Comparison of ENCODE assay signal across 15 mouse cellular contexts in the genomic region with DNA sequence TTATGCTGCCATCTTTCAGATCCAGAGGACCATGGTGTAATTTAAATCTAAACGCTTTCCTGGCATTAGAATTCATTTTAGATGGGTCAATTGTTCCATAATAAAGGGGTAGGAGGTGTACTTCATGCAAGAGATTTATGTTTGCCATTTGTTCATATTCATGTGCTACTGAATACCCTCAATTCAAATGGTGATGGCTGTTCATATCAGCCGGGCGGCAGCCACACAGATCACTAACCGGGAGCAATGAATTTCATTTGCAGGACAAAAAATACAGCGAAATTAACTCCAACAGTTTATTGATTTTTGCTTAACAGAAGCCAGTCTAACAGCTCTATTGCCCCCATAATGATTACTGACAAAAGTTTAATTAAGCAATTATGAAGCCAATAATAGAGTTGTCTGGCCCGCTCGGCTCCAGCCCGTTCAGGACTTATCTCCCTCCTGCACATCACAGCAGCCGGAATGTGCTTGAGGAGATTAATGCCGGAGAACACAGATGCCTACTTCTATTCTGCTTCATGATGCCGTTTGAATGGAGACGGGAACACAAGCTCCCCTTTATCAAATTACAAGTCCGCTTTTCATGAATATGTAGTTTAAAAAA.
DNase-seq lines count a peak whose midpoint lies in the region; ATAC-seq lines count a peak whose summit lies in the region.
"Had no signal": no experiment of that assay in that cellular context is flagged by ENCODE, and none has a peak within 500 bp of the region (broad histone marks: within the 10 kb centered on the region; RNA-seq: fewer than 3 reads in every experiment).

No protein-coding gene starts in this region.

- no peak overlapping the region for H3K4me3 ChIP-seq in forebrain, embryonic 11.5 days (ENCODE audit: low read depth, low read length)
- no peak overlapping the region for H3K4me3 ChIP-seq in forebrain, embryonic 16.5 days (replicated peaks; ENCODE audit: low read length)
- H3K4me3 ChIP-seq in hindbrain, embryonic 10.5 days, result peak overlapping the region; percentile 29
- H3K4me3 ChIP-seq in midbrain, embryonic 10.5 days, result peak overlapping the region; percentile 24
- H3K4me3 ChIP-seq in neural tube, embryonic 13.5 days, result no peak overlapping the region
- H3K4me3 ChIP-seq: embryonic facial prominence, embryonic 12.5 days; heart, embryonic 15.5 days; layer of hippocampus, adult 2 months; lung, embryonic 15.5 days; megakaryocyte, embryonic 14.5 days had no signal

- H3K36me3 ChIP-seq in forebrain, embryonic 11.5 days (ENCODE audit: control insufficient read depth, insufficient read depth, low read length), result no peaks in the 10 kb centered on the region
- H3K36me3 ChIP-seq in forebrain, embryonic 16.5 days (ENCODE audit: control insufficient read depth, insufficient read depth), result no peaks in the 10 kb centered on the region
- H3K36me3 ChIP-seq in hindbrain, embryonic 10.5 days, result no peaks in the 10 kb centered on the region
- no peaks in the 10 kb centered on the region for H3K36me3 ChIP-seq in midbrain, embryonic 10.5 days
- H3K36me3 ChIP-seq in neural tube, embryonic 13.5 days, result no peaks in the 10 kb centered on the region
- H3K36me3 ChIP-seq: embryonic facial prominence, embryonic 12.5 days; heart, embryonic 15.5 days; lung, embryonic 15.5 days had no signal

- no peak for DNase-seq in forebrain, embryonic 11.5 days (ENCODE audit: low spot score)
- peak; percentile 39 for DNase-seq in hindbrain, embryonic 10.5 days (ENCODE audit: low spot score)
- DNase-seq in midbrain, embryonic 10.5 days (ENCODE audit: low spot score), result peak; percentile 59
- no peak for DNase-seq in urinary bladder, postnatal 36 days (ENCODE audit: low spot score in 2 of 2)
- no peak for DNase-seq in cerebellum, adult 9-10 months
- DNase-seq: adrenal gland, postnatal 25 days; right cerebral cortex, postnatal 25 days had no signal

- H3K27me3 ChIP-seq in forebrain, embryonic 11.5 days (ENCODE audit: control insufficient read depth, insufficient read depth, low read length), result peaks cover 88% of the 10 kb centered on the region
- H3K27me3 ChIP-seq in forebrain, embryonic 16.5 days (replicated peaks; ENCODE audit: control insufficient read depth, insufficient read depth, low read length), result peaks cover 75% of the 10 kb centered on the region
- peaks cover 75% of the 10 kb centered on the region for H3K27me3 ChIP-seq in hindbrain, embryonic 10.5 days (ENCODE audit: insufficient read depth, poor library complexity, severe bottlenecking)
- H3K27me3 ChIP-seq in midbrain, embryonic 10.5 days (ENCODE audit: low read depth, poor library complexity, severe bottlenecking), result peaks cover 79% of the 10 kb centered on the region
- peaks cover 74% of the 10 kb centered on the region for H3K27me3 ChIP-seq in neural tube, embryonic 13.5 days
- H3K27me3 ChIP-seq: megakaryocyte, embryonic 14.5 days had no signal

- peaks cover 19% of the 10 kb centered on the region for H3K4me1 ChIP-seq in forebrain, embryonic 11.5 days (replicated peaks; ENCODE audit: control insufficient read depth, insufficient read depth, low read length)
- peaks cover 19% of the 10 kb centered on the region for H3K4me1 ChIP-seq in forebrain, embryonic 16.5 days (replicated peaks; ENCODE audit: control insufficient read depth, insufficient read depth, low read length)
- H3K4me1 ChIP-seq in hindbrain, embryonic 10.5 days (replicated peaks), result peaks cover 80% of the 10 kb centered on the region
- peaks cover 82% of the 10 kb centered on the region for H3K4me1 ChIP-seq in midbrain, embryonic 10.5 days
- peaks cover 52% of the 10 kb centered on the region for H3K4me1 ChIP-seq in neural tube, embryonic 13.5 days (replicated peaks)
- H3K4me1 ChIP-seq: megakaryocyte, embryonic 14.5 days had no signal

- 17% methylated on average over 13 of the region's 13 CpGs for WGBS in forebrain, embryonic 11.5 days
- WGBS in forebrain, embryonic 16.5 days, result 5% methylated on average over 13 of the region's 13 CpGs
- 25% methylated on average over 13 of the region's 13 CpGs for WGBS in hindbrain, embryonic 10.5 days
- WGBS in midbrain, embryonic 10.5 days, result 16% methylated on average over 13 of the region's 13 CpGs
- WGBS in neural tube, embryonic 13.5 days, result 11% methylated on average over 13 of the region's 13 CpGs

- no peak; the same call in 1 of the 2 replicates for ATAC-seq in forebrain, embryonic 11.5 days (replicated peaks; ENCODE audit: low FRiP score)
- ATAC-seq in forebrain, embryonic 16.5 days, result no peak
- peak; percentile 74; the same call in 1 of the 2 replicates for ATAC-seq in neural tube, embryonic 13.5 days (ENCODE audit: low read depth)
- no peak for ATAC-seq in activated CD4-positive, CD25-positive, alpha-beta regulatory T cell, adult 4 months

- H3K4me2 ChIP-seq in forebrain, embryonic 11.5 days (ENCODE audit: low read depth, low read length, severe bottlenecking), result 0 out of 2 replicates have a peak overlapping the region, but pooled peaks have one; percentile 5
- no peak overlapping the region for H3K4me2 ChIP-seq in forebrain, embryonic 16.5 days (ENCODE audit: low read length)
- peak overlapping the region; percentile 31 for H3K4me2 ChIP-seq in neural tube, embryonic 13.5 days
- H3K4me2 ChIP-seq: embryonic facial prominence, embryonic 12.5 days; heart, embryonic 15.5 days; lung, embryonic 15.5 days had no signal

- H3K9ac ChIP-seq in forebrain, embryonic 11.5 days (ENCODE audit: low read length), result no peak overlapping the region
- no peak overlapping the region for H3K9ac ChIP-seq in forebrain, embryonic 16.5 days (replicated peaks; ENCODE audit: low read depth, low read length)
- H3K9ac ChIP-seq in neural tube, embryonic 13.5 days, result no peak overlapping the region
- H3K9ac ChIP-seq: embryonic facial prominence, embryonic 12.5 days; heart, embryonic 15.5 days; lung, embryonic 15.5 days had no signal

- H3K27ac ChIP-seq in forebrain, embryonic 11.5 days (ENCODE audit: low read depth, low read length), result no peak overlapping the region
- H3K27ac ChIP-seq in forebrain, embryonic 16.5 days (ENCODE audit: low read length), result no peak overlapping the region
- H3K27ac ChIP-seq in hindbrain, embryonic 10.5 days, result peak overlapping the region; percentile 35; the same call in 1 of the 2 replicates
- no peak overlapping the region for H3K27ac ChIP-seq in midbrain, embryonic 10.5 days (replicated peaks)
- H3K27ac ChIP-seq in neural tube, embryonic 13.5 days (replicated peaks), result no peak overlapping the region
- H3K27ac ChIP-seq: embryonic facial prominence, embryonic 12.5 days; heart, embryonic 15.5 days; layer of hippocampus, adult 2 months; lung, embryonic 15.5 days had no signal

- H3K9me3 ChIP-seq in forebrain, embryonic 11.5 days (ENCODE audit: control insufficient read depth, low read length), result no peaks in the 10 kb centered on the region
- no peaks in the 10 kb centered on the region for H3K9me3 ChIP-seq in forebrain, embryonic 16.5 days (ENCODE audit: control insufficient read depth, low read length)
- H3K9me3 ChIP-seq in hindbrain, embryonic 10.5 days, result no peaks in the 10 kb centered on the region
- H3K9me3 ChIP-seq in midbrain, embryonic 10.5 days (replicated peaks), result no peaks in the 10 kb centered on the region
- H3K9me3 ChIP-seq in neural tube, embryonic 13.5 days, result no peaks in the 10 kb centered on the region
- H3K9me3 ChIP-seq: embryonic facial prominence, embryonic 12.5 days; heart, embryonic 15.5 days; lung, embryonic 15.5 days had no signal

Comparison
In these comparisons a context has a peak if more than half of its experiments do, and no peak if none do; other contexts are left out.
1. DNase-seq: peak in hindbrain, embryonic 10.5 days (single experiment) and midbrain, embryonic 10.5 days (single experiment); none in forebrain, embryonic 11.5 days (single experiment), urinary bladder, postnatal 36 days (0 of 2) and cerebellum, adult 9-10 months (single experiment).
2. H3K4me3 ChIP-seq: peak in hindbrain, embryonic 10.5 days (single experiment) and midbrain, embryonic 10.5 days (single experiment); none in forebrain, embryonic 11.5 days (single experiment), forebrain, embryonic 16.5 days (single experiment) and neural tube, embryonic 13.5 days (single experiment).